Mouse (Mus musculus): ENCODE results near the gene 1700037H04Rik.

The 1700037H04Rik gene

DNA sequence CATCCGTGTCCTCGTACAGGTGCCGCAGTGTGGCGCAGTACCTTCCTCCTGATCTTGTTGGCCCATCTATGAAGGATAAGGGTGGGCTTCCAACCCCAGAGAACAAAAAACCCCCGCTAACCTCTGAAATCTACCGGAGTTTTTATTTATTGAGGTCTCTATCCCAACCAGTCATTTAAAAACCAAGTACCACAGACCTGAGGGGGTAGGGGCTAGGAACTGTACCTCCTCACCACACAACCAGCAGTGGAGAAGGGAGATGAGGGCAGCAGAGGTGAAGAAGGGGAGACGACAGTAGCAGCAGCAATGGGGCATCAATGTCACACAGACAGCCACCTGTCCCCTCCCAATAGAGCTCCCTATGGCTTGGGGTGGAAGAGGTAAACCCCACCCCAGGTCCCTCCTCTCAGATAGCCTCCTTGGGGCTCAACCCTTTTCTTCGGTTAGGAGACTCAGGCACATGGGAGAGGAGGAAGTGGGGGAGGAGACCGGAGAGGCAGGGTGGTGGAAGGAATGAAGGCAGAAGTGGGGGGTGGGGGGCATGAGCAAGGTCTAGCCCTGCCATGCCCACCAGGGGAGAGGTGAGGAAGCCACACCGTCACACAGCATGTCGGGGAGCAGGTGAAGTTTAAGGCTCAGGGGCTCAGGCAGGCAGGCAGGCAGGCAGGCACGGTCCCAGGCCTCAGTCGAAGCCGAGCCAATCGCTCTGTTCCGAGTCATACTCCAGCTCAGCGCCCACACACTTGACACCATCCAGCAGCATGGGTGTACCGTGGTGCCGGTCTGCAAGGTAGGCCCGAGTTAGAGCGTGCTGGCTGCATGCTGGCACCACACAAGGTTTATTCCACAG lies 13.5 kb downstream of the 1700037H04Rik start:
- DNase-seq (ENCODE audit: low read depth, low spot score), result no peak

DNA sequence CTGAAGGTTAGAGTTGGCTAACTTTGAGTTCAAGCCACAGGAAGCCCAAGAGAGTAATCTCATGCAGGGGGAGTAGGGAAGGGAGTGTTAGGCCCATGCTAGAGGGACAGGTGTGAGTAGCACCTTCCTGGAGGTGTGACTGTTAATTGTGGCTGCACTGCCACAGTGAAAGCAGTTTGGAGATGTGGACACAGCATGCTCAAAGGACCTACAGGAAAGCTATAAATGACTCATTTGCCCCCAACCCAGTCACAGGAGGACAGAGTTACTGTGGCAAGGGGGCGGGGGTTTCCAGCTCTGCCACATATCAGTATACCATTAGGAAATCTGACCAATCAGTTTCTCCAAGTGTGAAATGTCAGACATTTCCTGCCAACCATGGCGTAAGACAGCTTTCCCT lies 14.3 kb downstream of the 1700037H04Rik start:
- no peak for DNase-seq (ENCODE audit: low read depth, low spot score)

DNA sequence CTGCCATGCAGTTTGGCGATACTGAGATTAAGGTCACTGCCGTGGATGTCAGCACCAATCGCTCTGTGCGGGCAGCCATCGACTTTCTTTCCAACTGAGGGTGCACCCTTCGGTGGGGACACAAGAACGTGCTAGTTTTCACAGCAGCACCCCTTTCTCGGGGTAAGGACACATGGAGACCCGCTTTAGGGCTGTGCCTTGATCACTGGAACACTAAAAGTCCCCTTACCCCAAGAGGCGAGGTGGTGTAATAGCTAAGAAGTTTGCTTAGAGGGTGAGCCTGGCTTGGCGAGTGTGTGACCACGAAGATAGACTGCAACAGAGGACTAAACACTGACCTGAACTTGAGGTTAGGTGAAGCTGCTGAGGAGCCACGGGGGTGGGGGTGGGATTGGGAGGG lies 14.8 kb downstream of the 1700037H04Rik start:
- DNase-seq (ENCODE audit: low read depth, low spot score), result no peak

DNA sequence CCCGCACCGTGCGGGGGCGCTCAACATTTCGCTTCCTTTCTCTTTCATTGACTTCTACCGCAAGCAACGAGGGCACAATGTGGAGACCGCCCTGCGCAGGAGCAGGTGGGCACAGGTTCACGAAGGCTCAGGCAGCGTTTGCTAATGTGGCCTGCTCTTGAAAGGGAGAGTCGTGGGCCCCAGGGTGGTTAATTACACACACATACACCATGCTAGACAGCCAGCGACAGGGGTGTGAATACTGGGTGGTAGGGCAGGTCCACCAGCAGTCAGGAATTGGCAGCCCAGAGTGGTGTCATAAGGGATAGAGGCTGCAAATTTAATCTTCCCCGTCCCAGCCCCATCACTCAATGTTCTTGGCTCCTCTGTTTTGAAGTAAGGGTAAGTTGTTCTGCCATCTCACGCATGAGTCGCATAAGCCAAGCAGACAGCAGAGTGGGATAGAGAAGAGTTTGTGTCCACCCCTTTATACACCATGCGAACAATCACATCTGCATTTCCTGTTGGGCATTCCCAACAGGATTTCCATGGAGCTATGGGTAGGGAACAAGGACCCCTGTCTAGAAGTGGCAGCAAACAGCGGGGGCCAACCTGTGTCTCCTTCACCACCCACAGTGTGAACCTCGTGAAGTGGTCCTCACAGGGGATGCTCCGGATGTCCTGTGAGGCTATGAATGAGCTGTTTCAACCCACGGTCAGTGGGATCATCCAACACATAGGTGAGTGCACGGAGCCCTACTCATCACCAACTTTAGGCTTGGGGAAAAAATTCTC lies 16.7 kb downstream of the 1700037H04Rik start:
- no peak for DNase-seq (ENCODE audit: low read depth, low spot score)

DNA sequence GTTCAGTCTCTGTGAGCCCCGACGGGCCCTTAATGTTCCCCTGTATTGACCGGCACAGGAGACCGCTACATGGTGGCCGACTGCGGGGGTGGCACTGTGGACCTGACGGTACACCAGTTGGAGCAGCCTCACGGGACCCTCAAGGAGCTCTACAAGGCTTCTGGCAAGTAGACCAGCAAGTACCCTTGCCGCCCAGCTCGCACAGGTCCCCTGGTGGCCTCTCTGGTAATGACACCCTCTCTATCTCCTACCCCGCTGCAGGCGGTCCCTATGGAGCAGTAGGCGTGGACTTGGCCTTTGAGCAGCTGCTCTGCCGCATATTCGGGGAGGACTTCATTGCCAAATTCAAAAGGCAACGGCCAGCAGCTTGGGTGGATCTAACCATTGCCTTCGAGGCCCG lies 17.3 kb downstream of the 1700037H04Rik start:
- peak; percentile 74 for DNase-seq (ENCODE audit: low read depth, low spot score)

DNA sequence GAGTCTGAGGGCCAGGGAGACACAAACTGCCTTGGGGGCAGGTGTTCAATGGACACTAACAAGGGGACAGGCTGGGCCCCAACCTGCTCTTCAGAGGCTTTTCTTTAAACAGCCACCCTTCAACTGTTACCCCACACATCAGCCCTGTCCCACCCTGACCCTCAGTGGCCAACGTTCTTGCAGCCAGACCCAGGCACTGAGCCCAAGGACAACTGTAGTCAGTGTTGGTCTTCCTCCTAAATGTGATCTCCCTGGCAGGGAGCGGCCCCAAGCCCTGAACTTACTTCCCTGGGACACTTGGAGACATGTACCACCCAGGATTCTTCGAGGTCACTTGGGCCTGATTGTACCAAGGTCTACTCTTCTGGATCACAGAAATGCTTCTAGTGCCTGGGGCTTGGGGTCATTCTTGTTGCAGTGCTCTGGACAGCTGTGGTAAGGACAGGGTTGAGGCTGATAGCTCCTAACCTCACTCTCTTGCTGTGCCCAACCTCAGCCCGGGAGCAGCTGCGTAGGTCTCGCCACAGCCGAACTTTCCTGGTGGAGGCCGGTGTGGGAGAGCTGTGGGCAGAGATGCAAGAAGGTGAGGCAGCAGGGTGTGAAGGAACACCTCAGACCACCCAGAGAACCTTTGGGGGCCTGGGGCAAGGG lies 18.4 kb downstream of the 1700037H04Rik start:
- DNase-seq (ENCODE audit: low read depth, low spot score), result no peak

DNA sequence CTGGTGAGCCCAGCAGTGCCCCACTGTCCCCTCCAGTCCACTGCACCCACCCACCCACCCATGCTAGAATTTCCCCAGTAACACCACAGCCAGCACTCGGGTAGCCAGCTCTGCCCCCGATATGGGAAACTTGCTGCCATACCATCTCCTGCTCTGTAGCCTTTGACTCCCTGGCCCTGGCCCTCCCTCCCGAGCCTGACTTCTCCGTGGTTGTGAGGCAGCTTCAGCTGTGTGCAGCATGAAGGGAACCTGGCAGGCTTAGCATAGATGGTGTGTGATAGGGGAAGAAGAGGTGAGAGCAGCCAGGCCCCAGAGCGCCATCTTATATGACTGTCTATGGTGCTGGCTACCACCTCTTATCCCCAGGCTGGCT lies 19.4 kb downstream of the 1700037H04Rik start:
- DNase-seq (ENCODE audit: low read depth, low spot score), result no peak

DNA sequence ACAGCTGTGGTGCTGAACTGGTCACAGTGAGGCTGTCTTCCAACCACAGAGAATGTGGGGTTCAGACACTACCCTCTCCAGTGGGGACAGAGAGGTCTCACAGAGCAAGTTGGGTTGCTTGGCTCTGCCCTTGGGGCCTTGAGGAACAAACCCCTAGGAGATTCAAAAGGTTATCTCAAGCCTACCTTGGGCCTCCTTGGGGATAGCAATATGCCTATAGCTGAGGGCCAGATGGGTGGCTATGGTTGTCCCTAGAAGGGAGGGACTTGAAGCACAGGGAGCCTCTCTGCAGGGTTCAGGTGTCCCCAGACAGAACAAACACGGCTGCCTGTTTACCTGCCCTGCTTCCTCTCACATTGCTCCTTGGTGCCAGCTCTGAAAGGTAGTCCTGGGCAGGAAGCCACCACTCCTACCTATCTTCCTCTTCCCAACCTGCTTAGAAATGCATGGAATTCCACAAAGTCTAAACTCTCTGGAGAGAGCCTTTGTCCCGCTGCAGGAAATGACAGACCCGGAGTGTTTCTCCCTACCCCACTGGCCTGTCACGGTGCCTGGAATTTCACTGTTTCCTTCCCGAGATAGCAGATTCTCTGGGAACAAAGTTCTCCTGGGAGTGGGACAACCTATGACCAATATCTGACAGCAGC lies 19.9 kb downstream of the 1700037H04Rik start:
- no peak for DNase-seq (ENCODE audit: low read depth, low spot score)

DNA sequence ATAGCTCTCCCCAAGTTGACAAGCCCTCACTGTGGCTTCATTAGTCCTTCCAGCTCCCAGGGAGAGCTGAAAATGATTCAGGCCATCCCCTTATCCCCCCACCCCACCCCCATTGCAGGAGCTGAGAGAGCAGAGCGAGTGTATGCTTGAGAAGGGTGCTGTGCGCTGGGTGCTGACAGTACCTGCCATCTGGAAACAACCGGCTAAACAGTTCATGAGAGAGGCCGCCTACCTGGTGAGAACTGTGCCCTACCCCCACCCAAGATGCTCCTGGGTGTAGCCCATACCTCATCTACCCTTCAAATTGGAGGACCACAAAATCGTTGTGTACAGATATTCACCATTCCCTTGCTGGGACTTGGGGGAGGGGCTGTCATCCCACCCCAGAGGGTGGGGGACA lies 20.6 kb downstream of the 1700037H04Rik start:
- DNase-seq (ENCODE audit: low read depth, low spot score), result no peak

DNA sequence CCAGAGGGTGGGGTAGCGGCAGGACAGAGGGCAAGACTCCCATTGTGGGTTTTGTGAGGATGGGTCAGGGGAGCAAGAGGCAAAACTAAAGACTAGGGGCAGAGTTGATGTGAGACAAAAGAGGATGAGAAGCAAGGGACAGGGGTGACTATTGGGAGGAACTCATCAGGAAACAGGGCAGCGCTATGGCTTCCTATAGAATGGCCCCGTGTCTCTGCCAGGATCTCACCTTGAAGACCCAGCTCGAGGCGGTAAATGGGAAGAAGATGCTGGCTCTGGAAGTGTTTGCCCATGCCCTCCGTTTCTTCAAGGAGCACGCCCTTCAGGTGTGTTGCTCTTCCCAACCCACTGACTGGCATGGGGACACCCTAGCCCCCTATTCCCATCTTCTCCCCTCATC lies 21.1 kb downstream of the 1700037H04Rik start:
- DNase-seq (ENCODE audit: low read depth, low spot score), result no peak

DNA sequence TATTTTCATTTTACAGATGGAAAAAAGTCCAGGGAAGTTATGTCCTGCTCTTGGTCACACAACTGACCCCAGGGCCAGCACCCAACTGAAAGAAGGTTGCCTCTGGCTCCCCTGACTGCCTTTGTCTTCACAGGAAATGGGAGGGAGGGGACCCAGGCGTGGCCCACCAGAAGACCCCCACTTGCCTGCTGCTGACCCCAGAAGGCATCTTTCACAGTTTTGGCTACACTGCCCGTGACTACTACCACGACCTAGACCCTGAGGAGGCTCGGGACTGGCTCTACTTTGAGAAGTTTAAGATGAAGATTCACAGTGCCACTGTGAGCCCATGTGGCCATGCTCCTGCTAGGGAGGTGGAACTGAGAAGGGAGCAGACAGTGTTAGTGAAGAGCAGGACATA lies 21.6 kb downstream of the 1700037H04Rik start:
- DNase-seq (ENCODE audit: low read depth, low spot score), result no peak

DNA sequence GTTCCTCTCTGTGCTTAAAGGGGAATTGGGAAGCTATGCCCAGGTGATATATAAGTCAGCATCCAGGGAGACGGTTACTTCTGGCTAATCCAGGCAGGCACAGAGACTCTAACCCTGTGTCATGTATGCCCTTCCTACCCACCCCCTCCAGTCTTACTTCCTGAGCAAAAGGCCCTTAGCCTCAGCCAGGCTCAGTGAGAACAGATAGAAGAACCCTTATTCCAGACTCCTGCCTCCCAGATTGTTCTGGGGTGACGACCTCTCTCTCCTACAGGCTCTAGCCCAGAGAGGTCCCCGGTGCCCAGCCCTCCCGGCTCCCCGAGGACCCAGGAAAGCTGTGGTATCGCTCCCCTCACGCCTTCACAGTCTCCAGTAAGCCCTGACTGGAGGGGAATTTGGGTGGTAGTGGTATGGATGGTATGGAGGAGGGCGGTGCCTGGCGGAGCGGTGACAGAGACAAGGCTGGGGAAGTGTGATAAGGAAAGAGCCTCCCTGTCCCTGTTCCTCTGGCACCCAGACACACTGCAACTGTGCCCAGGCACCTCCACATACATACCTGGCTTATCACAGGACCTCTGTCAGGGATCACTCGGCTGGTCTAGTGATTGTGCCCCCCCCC lies 24.3 kb downstream of the 1700037H04Rik start:
- DNase-seq (ENCODE audit: low read depth, low spot score), result no peak

DNA sequence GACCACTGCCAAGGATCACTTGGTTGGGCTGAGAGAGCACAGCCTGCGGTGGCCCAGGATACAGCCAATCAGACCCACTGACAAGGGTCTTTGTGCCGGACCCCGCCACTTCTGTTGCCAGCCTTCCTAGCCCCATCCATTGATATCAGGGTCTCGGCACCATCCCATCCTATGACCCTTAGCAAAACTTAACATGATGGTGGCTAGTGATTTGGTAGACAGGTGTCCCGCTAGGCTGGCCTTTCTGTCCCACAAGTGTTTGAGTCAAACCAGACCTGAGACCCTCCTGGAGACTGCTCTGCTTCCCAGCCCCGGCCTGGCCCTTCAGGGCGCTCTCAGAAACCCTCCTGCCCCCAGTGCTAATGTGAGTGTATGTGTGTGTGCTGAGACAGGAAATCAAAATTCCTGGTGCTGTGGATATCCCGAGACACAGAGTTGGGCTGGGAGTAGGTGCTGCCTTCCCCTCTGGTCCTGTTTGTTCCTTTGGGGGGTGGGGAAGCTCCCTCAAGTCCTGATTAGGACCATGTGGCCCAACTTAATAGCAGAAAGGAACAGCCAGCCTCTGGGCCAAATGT lies 25.0 kb downstream of the 1700037H04Rik start:
- DNase-seq (ENCODE audit: low read depth, low spot score), result no peak

DNA sequence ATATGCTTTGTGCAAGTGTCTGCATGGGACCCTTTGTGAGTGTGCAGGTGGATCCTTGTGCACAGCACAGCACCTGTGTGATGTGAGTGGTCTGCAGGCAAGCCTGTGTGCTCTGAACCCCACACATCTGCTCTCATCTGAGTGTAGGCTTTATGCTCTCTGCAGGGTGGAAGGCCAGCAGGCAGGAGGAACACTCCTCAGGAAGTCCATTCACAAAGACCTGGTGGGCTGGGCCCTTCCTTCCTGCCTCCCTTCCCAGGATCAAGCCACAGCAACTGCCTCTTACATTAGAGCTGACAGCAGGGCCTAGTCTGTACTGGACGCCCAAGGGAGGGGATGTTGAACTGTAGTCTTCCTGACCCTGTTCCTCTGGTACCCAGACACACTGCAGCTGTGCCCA lies 25.5 kb downstream of the 1700037H04Rik start:
- DNase-seq (ENCODE audit: low read depth, low spot score), result no peak

DNA sequence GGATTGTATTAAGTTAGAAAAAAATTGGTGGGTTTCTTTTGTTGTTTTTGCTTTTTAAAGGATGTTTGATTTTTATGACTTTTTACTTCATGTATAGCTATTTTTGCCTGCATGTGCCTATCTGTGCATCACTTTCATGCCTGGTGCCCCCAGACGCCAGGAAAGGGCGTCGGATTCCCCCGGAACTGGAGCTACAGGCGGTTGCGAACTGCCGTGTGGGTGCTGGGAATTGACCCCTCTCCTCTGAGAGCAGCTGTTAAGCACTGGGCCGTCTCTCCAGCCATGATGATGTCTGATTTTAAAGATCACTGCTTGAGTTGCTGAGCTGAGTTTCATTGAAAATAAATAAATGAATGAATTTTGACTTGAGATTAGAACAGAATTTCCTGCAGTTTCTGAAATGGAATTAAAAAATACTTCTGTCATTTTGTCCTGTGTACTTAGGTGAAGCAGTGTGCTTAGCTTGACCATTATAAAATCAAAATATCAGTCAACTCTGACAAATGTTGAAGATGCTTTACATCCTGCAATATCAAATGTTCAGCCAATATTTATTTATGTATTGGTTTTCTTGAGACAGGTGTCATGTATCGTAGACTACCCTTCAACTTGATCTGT lies 26.8 kb downstream of the 1700037H04Rik start, which contains the start of gene Gm11037:
Gene Gm11037, plus strand, starts transcription at position 568 of the 618 bp plus-strand sequence.
- DNase-seq (ENCODE audit: low read depth, low spot score), result no peak

DNA sequence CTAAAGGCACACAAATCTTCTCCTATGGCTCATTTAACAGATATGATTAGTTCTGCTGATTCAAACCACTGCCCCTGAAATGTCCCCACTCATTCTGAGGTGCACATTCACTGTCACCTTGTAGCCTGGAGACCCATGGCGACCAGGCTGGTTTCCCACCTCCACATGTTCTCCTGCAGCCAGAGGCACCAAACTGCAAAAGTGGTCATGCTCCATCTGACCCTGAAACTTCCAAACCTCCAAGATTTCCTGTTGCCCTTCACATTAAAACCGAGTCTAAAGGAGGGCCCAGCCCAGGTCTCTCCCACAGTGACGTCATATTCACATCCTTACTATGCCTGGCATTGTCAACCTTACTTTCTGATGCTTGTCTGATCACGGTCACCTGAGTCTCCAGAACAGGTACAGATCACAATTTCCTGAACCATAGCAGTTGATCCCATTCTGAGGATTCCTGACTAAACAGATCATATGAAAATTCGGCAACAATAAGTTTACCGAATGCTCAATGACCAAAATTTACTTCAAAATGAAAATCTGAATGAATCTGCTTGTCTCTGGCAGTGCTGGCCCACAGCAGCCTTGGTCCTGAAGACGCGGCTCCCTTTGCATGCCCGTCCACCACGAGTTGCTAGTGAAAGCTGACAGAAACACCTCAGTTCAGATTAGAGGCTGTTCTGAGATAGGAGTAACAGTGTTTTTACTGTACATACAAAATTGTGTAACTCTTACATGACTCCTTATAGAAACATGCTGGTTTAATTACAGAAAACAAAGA lies 27.6 kb downstream of the 1700037H04Rik start:
- DNase-seq (ENCODE audit: low read depth, low spot score), result no peak

DNA sequence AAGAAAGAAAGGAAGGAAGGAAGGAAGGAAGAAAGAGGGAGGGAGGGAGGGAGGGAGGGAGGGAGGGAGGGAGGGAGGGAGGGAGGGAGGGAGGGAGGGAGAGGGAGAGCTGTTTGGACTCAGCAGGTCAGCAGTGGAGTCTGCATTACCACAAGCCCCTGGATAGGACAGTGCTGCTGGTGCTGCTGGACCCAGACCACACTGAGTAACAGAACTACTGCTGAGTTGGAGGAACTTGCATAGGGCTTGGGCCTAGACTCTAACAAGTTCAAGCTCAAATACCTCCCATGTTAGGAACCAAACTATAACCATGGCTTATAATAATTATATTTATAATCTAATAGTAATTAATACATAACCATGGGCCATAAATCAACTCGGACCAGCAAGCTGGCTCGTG lies 29.0 kb downstream of the 1700037H04Rik start:
- no peak for DNase-seq (ENCODE audit: low read depth, low spot score)

DNA sequence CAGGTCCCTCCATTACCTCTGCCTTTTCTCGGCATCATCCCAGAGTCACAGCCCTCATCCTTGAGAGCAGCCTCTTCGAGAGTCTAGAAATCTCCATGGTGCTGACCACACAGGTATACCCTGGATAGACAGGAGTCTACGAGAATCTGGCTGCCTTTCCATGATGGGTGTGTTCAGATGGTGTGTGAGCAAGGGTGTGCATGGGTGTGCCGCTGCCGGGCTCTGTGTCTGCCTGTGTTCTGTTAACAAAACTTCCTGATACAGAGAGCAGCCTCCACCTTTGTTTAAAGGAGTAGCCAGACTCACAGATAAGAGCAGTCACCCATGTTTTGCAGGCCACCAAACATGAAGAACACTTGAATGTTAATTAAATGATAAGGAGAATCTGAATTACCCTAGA lies 30.0 kb downstream of the 1700037H04Rik start:
- no peak for DNase-seq (ENCODE audit: low read depth, low spot score)

DNA sequence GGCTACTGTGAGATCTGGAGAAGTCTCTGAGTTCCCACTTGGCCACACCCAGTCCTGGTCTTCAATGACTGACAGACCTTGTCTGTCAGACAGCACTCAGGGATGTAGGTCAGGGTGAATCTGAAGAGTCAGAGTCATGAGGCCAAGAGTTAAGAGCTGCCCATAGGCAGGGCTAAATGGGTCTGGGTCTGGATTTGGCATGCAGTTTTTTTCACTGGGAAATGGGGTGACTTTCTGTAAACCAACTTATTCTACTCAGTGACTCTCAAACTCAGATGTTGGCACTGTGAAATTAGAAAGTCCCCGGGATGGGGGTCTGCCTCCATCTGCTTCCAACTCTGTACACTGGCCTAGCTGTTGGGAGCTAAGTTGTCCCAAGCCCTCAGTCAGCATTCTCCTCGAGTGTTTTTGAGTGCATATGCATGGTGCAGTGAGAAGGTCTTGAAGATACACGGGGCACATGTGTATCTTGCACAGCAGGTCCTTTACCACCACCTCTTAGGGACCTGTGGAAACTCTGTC lies 31.2 kb downstream of the 1700037H04Rik start:
- no peak for DNase-seq (ENCODE audit: low read depth, low spot score)

DNA sequence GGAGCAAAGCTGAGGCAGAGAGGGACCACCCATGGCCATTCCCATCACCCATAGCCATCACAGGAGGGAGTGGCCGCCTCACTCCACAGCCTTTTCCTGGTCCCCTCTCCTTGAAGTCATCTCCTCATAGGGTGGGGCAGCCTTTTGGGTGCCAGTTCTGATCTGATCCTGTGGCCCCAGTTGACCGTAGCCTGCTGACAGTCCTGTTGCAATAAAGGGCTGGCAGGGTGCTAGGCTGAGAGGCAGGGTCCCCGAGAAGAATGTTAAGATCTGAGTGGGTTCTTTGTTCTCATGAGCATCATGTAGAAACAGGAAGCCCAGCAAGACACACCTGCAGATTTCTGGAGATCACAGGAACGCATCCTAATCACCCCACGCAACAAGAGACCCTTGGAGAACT lies 31.7 kb downstream of the 1700037H04Rik start:
- DNase-seq (ENCODE audit: low read depth, low spot score), result no peak
